Mouse (Mus musculus) retina, adult 2 months (tissue): ENCODE measurements around the gene Grip1.

Experiments
- DNase-seq: peaks from one replicate; pipeline ENCODE4 v3.0.0-alpha.2; 2012; ENCODE audit warnings: low read depth, low spot score

The Grip1 gene

GRCm38 (mm10) chr10:119453431-119454105 is at the start of gene Grip1:
Gene Grip1 (plus strand): TSS chr10:119453830.
- no peak for DNase-seq

- DNase-seq: no peak
These were observed 48.5 kb upstream of the Grip1 start for GRCm38 (mm10) chr10:119405103-119405502.

DNA sequence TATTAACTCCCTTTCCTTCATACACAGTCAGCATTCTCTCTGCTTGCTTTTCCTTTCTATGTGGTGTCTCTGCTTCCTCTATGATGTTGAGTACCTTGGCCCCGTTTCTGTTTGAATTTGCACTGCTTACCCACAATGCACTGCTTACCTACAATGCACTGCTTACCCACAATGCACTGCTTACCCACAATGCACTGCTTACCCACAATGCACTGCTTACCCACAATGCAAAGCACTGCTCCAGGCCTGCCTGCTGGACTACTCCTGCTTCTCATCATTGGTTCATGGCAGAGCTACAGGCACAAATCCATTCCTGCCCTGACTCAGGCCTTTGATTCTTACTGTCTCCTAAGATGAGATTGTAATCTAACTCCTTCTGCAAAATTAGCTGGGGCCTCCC is 48.0 kb upstream of the Grip1 start:
- no peak for DNase-seq

GRCm38 (mm10) chr10:119408327-119408726 is 45.3 kb upstream of the Grip1 start:
- no peak for DNase-seq

GRCm38 (mm10) chr10:119413238-119413637 is 40.4 kb upstream of the Grip1 start:
- DNase-seq: no peak

- DNase-seq: no peak
These were observed 38.5 kb upstream of the Grip1 start for GRCm38 (mm10) chr10:119415106-119415505.

GRCm38 (mm10) chr10:119421418-119421817 is 32.2 kb upstream of the Grip1 start:
- no peak for DNase-seq

GRCm38 (mm10) chr10:119423821-119424534 is 29.7 kb upstream of the Grip1 start:
- no peak for DNase-seq

DNA sequence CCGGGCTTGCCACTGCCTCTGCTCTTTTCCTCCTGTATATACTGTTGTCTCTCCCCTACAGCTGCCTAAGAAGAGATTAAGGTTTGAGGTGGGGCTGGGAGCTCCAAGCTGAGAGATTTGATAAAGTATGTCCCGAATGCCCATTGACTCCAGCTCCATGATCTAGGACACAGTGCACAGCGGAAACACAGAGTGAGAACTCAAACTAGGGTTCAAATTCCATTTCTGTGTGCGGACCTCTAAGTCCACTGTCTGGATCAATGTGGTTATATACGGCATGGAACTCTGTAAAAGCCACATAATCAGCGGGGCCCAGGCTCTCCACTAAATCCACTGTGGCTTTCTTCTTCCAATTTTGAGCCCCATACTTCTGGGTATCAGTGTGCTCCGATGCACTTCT is 26.0 kb upstream of the Grip1 start:
- DNase-seq: no peak

GRCm38 (mm10) chr10:119428106-119428505 is 25.5 kb upstream of the Grip1 start:
- DNase-seq: no peak

DNA sequence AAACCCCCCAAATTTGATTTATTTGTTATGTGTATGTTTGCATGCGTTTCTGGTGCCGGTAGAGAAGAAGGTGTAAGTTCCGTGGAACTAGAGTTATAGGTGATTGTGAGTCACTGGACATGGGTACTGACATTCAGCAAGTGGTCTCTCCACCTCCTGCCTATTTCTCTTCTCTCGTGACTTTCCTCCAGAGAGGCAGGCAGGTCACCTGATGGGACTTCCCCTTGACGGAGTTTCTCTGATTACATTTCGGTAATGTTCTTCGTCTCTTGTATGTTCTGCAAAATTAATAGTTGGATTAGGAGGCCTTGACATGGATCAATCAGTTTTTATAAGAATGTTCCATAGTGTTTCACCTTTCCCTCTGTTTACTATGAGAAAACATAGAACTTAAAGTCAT is 23.4 kb upstream of the Grip1 start:
- no peak for DNase-seq

DNA sequence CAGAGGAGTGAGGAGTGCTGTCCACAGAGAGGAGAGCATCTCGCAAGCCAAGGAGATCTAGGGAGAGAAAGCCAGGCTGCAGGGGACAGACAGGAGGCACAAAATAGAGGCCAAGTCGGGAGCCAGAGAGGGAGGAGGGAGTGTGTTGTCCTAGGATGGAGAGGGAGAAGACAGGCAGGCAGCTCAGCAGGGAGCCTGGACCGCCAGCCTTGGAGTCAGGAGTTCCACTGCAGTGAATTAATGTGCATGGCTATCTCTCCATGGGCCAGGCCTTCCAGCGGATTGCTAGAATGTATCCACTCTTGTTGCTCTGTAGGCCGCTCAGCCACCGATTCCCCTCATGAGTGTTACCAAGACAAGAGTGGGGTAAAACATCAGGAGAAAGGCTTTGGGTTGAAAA is 21.8 kb upstream of the Grip1 start:
- DNase-seq: no peak

- DNase-seq: no peak
These were observed 17.8 kb upstream of the Grip1 start for GRCm38 (mm10) chr10:119435818-119436217.

- DNase-seq: no peak
These were observed 16.3 kb upstream of the Grip1 start for GRCm38 (mm10) chr10:119437319-119437718.

DNA sequence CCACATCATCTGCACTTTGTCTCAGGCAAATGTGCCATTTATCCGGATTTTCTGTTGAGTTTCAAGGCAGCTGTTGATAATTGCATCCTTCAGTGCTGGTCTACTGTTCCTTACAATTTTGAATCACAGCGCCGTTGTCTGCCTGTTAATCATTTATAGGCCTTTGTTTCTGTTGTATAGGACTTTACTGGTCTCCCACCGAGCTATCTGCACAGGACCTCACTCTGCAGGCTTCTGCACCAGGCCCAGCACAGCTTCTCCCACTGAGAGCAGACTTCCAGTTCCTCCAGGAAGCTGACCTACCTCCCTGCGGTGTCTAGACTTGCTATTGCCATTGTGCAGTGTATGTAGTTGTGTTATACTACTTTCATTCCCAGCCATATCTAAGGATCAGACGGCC is 11.9 kb upstream of the Grip1 start:
- DNase-seq: no peak

DNA sequence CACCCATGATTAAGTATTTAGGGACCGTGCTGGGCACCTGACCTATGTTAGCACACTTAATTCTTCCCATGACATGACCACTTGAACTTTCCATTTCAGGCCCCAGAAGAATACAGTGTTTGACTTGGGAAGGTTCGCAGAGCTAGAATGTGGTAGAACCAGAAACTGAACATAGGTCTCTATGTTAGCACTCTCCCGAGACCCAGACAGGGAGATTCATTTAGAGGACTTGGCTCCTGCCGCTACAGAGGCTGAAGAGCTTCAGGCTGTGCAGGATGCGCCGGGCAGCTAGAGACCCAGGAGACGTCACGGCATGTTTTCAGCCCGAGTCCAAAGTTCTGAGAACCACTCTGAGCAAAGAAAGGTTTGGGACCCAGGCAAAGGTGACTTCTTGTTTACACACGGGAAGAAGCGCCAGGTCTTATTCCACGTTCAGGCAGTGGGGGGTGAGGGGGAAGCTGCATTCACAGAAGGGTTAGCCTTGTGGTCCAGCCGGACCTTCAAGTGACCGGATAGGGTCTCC is 6.2 kb upstream of the Grip1 start:
- no peak for DNase-seq

DNA sequence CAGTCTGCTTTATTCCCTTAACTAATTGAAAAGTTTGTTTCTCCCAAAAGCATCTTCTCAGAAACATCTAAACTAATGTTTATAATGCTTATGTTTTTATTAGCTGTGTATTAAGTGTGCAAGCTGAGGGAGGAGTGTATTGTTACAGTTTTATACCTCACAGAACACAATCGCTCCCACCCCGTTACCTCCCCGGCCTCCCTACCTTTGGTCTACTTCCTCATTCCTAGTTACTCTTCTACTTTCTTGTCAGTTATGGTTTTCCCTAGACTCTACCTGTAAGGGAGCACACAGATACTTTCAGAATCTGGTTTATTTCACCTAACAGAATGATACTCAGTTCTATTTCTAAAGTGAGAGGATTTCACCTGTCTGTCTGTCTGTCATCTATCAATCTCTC is 5.7 kb upstream of the Grip1 start:
- DNase-seq: no peak

- DNase-seq: no peak
These were observed 932 bp upstream of the Grip1 start for GRCm38 (mm10) chr10:119452698-119453097.

GRCm38 (mm10) chr10:119454106-119454667 is 557 bp downstream of the Grip1 start:
- DNase-seq: no peak

DNA sequence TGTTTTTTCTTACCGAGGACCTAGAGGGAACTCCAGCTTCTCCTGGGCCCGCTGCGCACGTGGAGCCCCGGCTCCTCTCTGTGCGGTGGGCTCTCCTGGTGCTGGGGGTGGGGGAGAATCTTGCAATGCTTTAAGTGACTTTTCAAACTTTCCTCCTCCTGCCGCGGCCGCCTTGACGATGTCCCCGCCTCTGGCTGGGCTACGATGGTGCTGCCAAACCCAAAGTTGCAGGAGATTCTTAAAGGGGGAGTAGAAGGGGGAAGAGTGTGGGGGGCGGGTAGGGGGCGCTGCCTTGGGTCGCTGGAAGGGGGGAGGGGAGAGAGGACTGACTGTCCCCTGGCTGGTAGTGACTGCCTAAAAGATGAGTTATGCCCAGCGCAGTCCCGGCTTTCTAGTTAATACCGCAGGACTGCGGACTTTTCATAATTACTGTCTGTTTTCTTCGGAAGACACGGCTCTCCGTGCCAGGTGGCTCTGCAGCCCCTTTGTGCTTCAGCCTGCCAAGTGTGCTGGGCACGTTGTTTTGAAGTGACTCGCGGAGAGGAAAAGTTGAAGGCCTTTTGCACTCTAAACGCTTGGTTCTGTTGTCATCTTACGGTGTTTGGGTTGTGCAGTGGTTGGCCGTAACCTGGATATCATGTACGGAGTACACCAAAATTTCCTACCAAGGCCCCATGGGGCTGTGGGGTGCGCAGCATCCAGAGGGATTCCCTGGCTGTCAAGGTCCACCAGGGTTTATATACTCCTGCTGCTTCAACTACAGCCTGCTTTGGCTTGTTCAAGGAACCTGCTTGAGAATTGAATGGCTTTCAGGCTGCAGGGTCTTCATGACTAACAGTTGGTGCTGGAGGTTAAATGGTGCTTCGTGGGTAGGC is 1.3 kb downstream of the Grip1 start:
- DNase-seq: no peak

DNA sequence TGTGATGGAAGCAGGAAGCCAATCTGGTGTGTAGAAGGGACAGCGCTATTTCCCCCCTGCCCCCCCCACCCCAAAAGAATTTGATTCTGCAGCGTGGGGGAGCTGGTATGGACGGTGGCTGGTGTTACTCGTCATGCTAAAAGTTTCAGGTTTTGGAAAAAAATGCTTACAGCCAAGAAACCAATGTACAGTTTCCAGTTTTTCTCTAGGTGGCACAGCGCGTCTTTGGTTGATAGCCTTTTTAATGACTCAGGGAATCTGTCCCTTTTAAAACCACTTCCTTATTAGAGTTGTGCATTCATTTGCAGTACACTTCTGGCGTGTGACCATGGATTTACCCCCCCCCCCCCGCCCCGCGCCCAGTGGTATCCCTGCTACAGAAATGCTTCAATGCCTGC is 1.9 kb downstream of the Grip1 start:
- no peak for DNase-seq

DNA sequence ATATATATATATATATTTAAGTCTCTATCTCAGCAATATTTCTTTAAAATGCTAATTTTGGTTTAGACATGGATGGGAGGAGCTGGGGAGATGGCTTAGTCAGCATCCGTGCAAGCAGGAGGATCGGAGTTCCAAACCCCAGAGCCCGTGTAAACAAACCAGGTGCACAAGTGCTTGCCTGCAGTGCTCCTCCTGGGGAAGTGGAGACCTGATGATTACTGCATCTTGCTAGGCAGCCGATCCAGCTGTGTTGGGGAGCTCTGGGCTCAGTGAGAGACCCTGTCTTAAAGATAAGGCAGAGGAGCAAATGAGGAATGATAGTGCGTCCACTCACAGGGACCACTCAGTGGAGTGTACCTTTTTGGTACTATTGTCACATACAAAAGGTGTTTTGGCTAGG is 3.5 kb downstream of the Grip1 start:
- no peak for DNase-seq
